Mouse (Mus musculus): ENCODE measurements around the gene Usp4.
A peak's percentile ranks its signal among the peaks of the same experiment; 100 is the strongest.

Usp4 gene

GRCm38 (mm10) chr9:108412221-108412620 is 64.6 kb downstream of the Usp4 start:
- DNase-seq, result peak in 1 of 2 experiments; percentile 40

- no peak for DNase-seq
These were observed 80.7 kb downstream of the Usp4 start, which contains the start of gene Ccdc36 for GRCm38 (mm10) chr9:108428384-108428783. Gene Ccdc36, minus strand, starts transcription at chr9:108428484.

- DNase-seq, result peak; percentile 31 to 33
These were observed 83.9 kb downstream of the Usp4 start for GRCm38 (mm10) chr9:108431431-108432067.

- DNase-seq, result no peak
These were observed 88.5 kb downstream of the Usp4 start, which contains the start of gene BC048562 for GRCm38 (mm10) chr9:108436182-108436581. Gene BC048562, plus strand, starts transcription at chr9:108436482.

GRCm38 (mm10) chr9:108439176-108439575 is 91.5 kb downstream of the Usp4 start:
- no peak for DNase-seq

- DNase-seq, result no peak
These were observed 92.8 kb downstream of the Usp4 start for GRCm38 (mm10) chr9:108440485-108440884.

GRCm38 (mm10) chr9:108441236-108441919 is 93.7 kb downstream of the Usp4 start:
- no peak for DNase-seq

Measured in lung, postnatal 4 days (tissue).